Mouse (Mus musculus): ENCODE measurements around the gene Ganc. TPM values are rescaled to one million over a fixed set of nuclear protein-coding genes. Genes with fewer than 3 reads are reported as not detected.

Ganc gene
- 10 to 100 TPM; 42.6 to 44.0 TPM for total RNA-seq (2021)
- long read RNA-seq, experiment 1, full-length matches to known transcripts, result 14 of 22 reads
- long read RNA-seq, experiment 1, partial matches to known transcripts, result 0 of 22 reads
- long read RNA-seq, experiment 1, other reads (novel, unspliced or antisense), result 8 of 22 reads
- long read RNA-seq, experiment 2, full-length matches to known transcripts, result 27 of 48 reads
- long read RNA-seq, experiment 2, partial matches to known transcripts, result 5 of 48 reads
- long read RNA-seq, experiment 2, other reads (novel, unspliced or antisense), result 16 of 48 reads

- no peak for DNase-seq (ENCODE audit: low spot score in 2 of 2)
These were observed at the start of gene Ganc for GRCm38 (mm10) chr2:120403653-120403985. Ganc (plus strand) TSS chr2:120403896.

- no peak for DNase-seq (ENCODE audit: low spot score in 2 of 2)
These were observed 43.3 kb upstream of the Ganc start for GRCm38 (mm10) chr2:120360425-120360824.

- DNase-seq (ENCODE audit: low spot score in 2 of 2), result no peak
These were observed 37.2 kb upstream of the Ganc start for GRCm38 (mm10) chr2:120366501-120366900.

- no peak for DNase-seq (ENCODE audit: low spot score in 2 of 2)
These were observed 36.1 kb upstream of the Ganc start for GRCm38 (mm10) chr2:120367416-120368207.

GRCm38 (mm10) chr2:120373858-120374257 is 29.8 kb upstream of the Ganc start:
- no peak for DNase-seq (ENCODE audit: low spot score in 2 of 2)

- DNase-seq (ENCODE audit: low spot score in 2 of 2), result no peak
These were observed 17.4 kb upstream of the Ganc start for GRCm38 (mm10) chr2:120386264-120386663.

- no peak for DNase-seq (ENCODE audit: low spot score in 2 of 2)
These were observed 16.4 kb upstream of the Ganc start for GRCm38 (mm10) chr2:120387291-120387690.

- DNase-seq (ENCODE audit: low spot score in 2 of 2), result peak in 1 of 2 experiments; percentile 26
These were observed 14.3 kb upstream of the Ganc start for GRCm38 (mm10) chr2:120389376-120389775.

- no peak for DNase-seq (ENCODE audit: low spot score in 2 of 2)
These were observed 12.8 kb upstream of the Ganc start for GRCm38 (mm10) chr2:120390934-120391333.

- DNase-seq (ENCODE audit: low spot score in 2 of 2), result no peak
These were observed 11.3 kb upstream of the Ganc start for GRCm38 (mm10) chr2:120392406-120392805.

GRCm38 (mm10) chr2:120397951-120398350 is 5.7 kb upstream of the Ganc start:
- DNase-seq (ENCODE audit: low spot score in 2 of 2), result no peak

- DNase-seq (ENCODE audit: low spot score in 2 of 2), result no peak
These were observed 883 bp upstream of the Ganc start for GRCm38 (mm10) chr2:120402813-120403212.

- DNase-seq (ENCODE audit: low spot score in 2 of 2), result peak; percentile 90 to 92
These were observed 508 bp downstream of the Ganc start, which contains the start of gene Tmem87a for GRCm38 (mm10) chr2:120403986-120404822. Tmem87a (minus strand) TSS chr2:120404113.

DNA sequence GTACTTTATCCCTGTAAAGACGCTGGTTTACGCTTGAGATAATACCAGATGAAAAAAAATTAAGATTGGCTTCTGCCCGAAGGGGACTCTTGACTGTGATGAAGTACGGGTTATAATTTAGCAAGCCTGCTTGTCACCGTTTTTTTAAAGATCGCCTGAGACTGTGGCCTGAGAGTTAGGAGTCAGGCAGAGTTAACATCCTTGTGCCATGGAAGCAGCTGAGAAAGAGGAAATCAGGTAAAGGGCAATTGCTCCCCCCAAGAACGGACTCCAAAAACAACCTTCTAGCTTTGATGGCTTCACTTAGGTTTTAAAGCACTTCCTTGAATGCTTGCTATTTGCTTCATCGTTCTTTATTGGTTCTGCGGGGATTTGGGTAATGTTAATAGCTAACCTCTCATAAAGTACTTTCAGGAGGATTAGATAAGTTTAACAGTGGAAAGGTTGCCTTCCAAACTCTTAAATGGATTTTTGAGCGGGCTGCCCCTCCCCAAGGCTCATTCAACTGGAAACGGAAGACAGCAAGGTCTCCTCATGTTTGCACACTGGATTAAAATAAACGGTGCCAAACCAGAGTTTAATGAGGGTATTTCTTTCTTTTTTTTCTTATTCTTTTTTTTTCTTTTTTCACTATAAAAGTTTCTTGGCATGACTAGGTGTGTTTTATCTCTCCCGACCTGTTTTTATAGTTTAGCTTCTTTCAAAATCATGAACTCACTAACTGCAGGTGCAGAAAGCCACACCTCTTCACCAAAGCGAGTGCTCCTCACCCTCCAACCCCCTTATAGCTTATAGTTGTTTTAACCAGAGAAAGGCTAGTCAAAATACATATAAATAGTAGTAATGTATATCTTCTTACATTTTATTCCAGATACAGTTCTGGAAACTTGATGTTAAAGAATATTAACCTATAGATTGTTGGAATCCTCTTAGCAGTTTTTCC is 1.4 kb downstream of the Ganc start:
- DNase-seq (ENCODE audit: low spot score in 2 of 2), result no peak

- DNase-seq (ENCODE audit: low spot score in 2 of 2), result no peak
These were observed 7.5 kb downstream of the Ganc start for GRCm38 (mm10) chr2:120411096-120411628.

- DNase-seq (ENCODE audit: low spot score in 2 of 2), result no peak
These were observed 10.4 kb downstream of the Ganc start for GRCm38 (mm10) chr2:120414113-120414512.

- no peak for DNase-seq (ENCODE audit: low spot score in 2 of 2)
These were observed 11.2 kb downstream of the Ganc start for GRCm38 (mm10) chr2:120414738-120415414.

DNA sequence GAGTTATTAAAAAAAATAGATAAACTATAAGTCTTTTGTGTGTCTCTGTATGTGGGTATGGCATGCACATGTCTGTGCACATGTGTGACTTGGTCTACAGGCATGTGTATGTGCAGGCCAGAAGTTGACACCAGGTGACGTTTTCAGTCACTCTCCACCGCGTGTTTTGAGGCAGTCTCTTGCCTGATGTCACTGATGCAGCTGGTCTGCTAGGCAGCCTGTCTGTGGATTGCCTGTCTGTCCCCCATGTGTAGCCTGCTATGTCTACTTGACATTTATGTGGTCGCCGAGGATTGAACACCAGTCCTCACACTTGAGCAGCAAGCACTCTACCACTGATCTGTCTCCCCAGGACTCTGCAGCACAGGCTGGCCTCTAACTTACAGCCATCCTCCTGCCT is 20.7 kb downstream of the Ganc start:
- DNase-seq (ENCODE audit: low spot score in 2 of 2), result no peak

DNA sequence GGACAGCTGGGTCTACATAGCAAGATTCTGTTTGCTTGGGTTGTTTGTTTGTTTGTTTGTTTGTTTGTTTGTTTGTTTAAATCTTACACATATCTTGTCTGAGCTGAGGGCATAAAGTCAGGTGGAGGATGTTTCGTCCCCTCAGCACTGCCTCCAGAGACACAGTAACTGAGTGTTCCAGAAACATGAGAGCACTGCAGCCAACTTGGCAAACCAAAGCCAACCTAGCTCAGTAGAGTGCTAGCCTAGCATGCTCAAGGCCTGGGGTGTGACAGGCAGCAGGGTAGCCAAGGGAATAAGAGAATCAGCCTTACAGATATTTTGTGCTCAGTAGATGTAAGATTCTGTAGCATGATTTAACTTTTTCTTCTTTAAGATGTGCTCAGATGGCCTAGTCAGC is 40.8 kb downstream of the Ganc start:
- DNase-seq (ENCODE audit: low spot score in 2 of 2), result no peak

DNA sequence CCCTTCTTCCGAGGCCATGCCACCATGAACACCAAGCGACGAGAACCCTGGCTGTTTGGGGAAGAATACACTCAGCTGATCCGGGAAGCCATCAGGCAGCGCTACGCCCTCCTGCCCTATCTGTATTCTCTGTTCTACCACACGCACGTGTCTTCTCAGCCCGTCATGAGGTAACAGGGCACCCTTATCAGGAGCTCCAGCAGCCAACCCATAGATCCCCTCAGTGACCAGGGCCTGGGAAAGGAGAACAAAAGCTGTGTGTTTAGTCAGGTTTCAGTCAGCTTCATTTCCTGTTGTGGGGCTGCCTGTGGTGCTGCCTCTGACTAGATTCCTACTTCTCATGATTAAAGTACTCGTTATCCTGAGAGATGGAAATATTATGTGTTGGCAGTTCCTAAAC is 42.7 kb downstream of the Ganc start:
- DNase-seq (ENCODE audit: low spot score in 2 of 2), result no peak

All from adrenal gland, adult 18-20 months (tissue).